In the genomic region with DNA sequence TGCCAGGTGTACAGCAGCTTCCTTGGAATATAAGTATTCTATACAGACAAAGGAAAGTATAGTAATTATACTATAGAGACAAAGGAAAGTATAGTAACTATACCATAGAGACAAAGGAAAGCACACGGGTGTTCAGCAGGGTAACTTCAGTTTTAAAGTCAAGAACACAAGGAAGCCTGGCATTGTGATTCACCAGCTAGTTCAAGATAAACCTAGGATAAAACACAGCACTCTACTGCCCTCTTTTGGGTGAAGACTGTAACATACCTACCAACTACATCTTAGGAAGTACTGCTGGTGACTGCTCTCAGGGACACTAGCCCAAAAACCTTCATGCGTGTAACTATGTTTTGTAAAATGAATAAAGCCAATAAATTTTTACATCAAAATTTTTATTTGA, we compare ENCODE assay signal across 8 mouse cellular contexts. TPM values are rescaled to one million over a fixed set of nuclear protein-coding genes. Genes with fewer than 3 reads are reported as not detected.
DNase-seq lines count a peak whose midpoint lies in the region; ATAC-seq and TF ChIP-seq lines count a peak whose summit lies in the region.

No protein-coding gene starts in this region.

- no peak for TF ChIP-seq EP300 in liver, embryonic 14.5 days (IDR thresholded peaks at IDR 0.05; ENCODE audit: low read depth)

- peak; percentile 53 for TF ChIP-seq CTCF in liver, embryonic 14.5 days (IDR thresholded peaks at IDR 0.05; ENCODE audit: low read depth)

- H3K9ac ChIP-seq in forebrain, embryonic 11.5 days (ENCODE audit: low read length) = no peak overlapping the region
- H3K9ac ChIP-seq in embryonic facial prominence, embryonic 14.5 days (ENCODE audit: low read depth, low read length) = no peak overlapping the region
- no peak overlapping the region for H3K9ac ChIP-seq in liver, embryonic 14.5 days (replicated peaks)

- WGBS in forebrain, embryonic 11.5 days = 36% methylated on average over 2 of the region's 2 CpGs
- WGBS in forebrain, embryonic 10.5 days = 34% methylated on average over 2 of the region's 2 CpGs
- 26% methylated on average over 2 of the region's 2 CpGs for WGBS in embryonic facial prominence, embryonic 14.5 days
- 12% methylated on average over 2 of the region's 2 CpGs for WGBS in liver, embryonic 14.5 days (ENCODE audit: insufficient replicate concordance)

- ATAC-seq in forebrain, embryonic 11.5 days (replicated peaks; ENCODE audit: low FRiP score) = 0 out of 2 replicates have a peak, but pooled peaks have one; percentile 21
- peak; percentile 59 for ATAC-seq in activated CD4-positive, CD25-positive, alpha-beta regulatory T cell, adult 4 months
- ATAC-seq in embryonic facial prominence, embryonic 14.5 days (ENCODE audit: low read depth) = peak; percentile 80; the same call in 1 of the 2 replicates
- no peak for ATAC-seq in liver, embryonic 14.5 days (ENCODE audit: insufficient read depth)

- no peak overlapping the region for H3K4me3 ChIP-seq in forebrain, embryonic 11.5 days (ENCODE audit: low read depth, low read length)
- no peak overlapping the region for H3K4me3 ChIP-seq in forebrain, embryonic 10.5 days
- no peak overlapping the region for H3K4me3 ChIP-seq in embryonic facial prominence, embryonic 14.5 days (ENCODE audit: low read depth, low read length)
- no peak overlapping the region for H3K4me3 ChIP-seq in liver, embryonic 14.5 days (ENCODE audit: insufficient read depth in 1 of 2, low read depth in 2 of 2, low read length in 2 of 2)

- no peak overlapping the region for H3K4me2 ChIP-seq in forebrain, embryonic 11.5 days (ENCODE audit: low read depth, low read length, severe bottlenecking)
- no peak overlapping the region for H3K4me2 ChIP-seq in embryonic facial prominence, embryonic 14.5 days (ENCODE audit: low read depth, low read length)
- no peak overlapping the region for H3K4me2 ChIP-seq in liver, embryonic 14.5 days (ENCODE audit: low read depth)

- H3K4me1 ChIP-seq in forebrain, embryonic 11.5 days (replicated peaks; ENCODE audit: control insufficient read depth, insufficient read depth, low read length) = no peaks in the 10 kb centered on the region
- H3K4me1 ChIP-seq in forebrain, embryonic 10.5 days = no peaks in the 10 kb centered on the region
- H3K4me1 ChIP-seq in embryonic facial prominence, embryonic 14.5 days (ENCODE audit: control insufficient read depth, insufficient read depth, low read length) = no peaks in the 10 kb centered on the region
- no peaks in the 10 kb centered on the region for H3K4me1 ChIP-seq in liver, embryonic 14.5 days (replicated peaks; ENCODE audit: control insufficient read depth in 2 of 2, insufficient read depth in 2 of 2, low read length in 1 of 2)

- no peak overlapping the region for H3K27ac ChIP-seq in forebrain, embryonic 11.5 days (ENCODE audit: low read depth, low read length)
- no peak overlapping the region for H3K27ac ChIP-seq in forebrain, embryonic 10.5 days
- H3K27ac ChIP-seq in embryonic facial prominence, embryonic 14.5 days (replicated peaks; ENCODE audit: low read depth, low read length) = no peak overlapping the region
- H3K27ac ChIP-seq in liver, embryonic 14.5 days = no peak overlapping the region

- H3K9me3 ChIP-seq in forebrain, embryonic 11.5 days (ENCODE audit: control insufficient read depth, low read length) = no peaks in the 10 kb centered on the region
- no peaks in the 10 kb centered on the region for H3K9me3 ChIP-seq in forebrain, embryonic 10.5 days
- no peaks in the 10 kb centered on the region for H3K9me3 ChIP-seq in embryonic facial prominence, embryonic 14.5 days (ENCODE audit: control insufficient read depth, low read length)
- no peaks in the 10 kb centered on the region for H3K9me3 ChIP-seq in liver, embryonic 14.5 days (ENCODE audit: control insufficient read depth, low read length)

- no peaks in the 10 kb centered on the region; the same call in 1 of the 2 replicates for H3K36me3 ChIP-seq in forebrain, embryonic 11.5 days (ENCODE audit: control insufficient read depth, insufficient read depth, low read length)
- H3K36me3 ChIP-seq in forebrain, embryonic 10.5 days (replicated peaks) = peaks cover 32% of the 10 kb centered on the region
- H3K36me3 ChIP-seq in embryonic facial prominence, embryonic 14.5 days (ENCODE audit: control insufficient read depth, insufficient read depth, low read length) = peaks cover 30% of the 10 kb centered on the region
- H3K36me3 ChIP-seq in liver, embryonic 14.5 days (replicated peaks; ENCODE audit: control insufficient read depth, insufficient read depth, low read depth) = peaks cover 4% of the 10 kb centered on the region; the same call in 1 of the 2 replicates

- no peaks in the 10 kb centered on the region for H3K27me3 ChIP-seq in forebrain, embryonic 11.5 days (ENCODE audit: control insufficient read depth, insufficient read depth, low read length)
- H3K27me3 ChIP-seq in forebrain, embryonic 10.5 days (ENCODE audit: poor library complexity, severe bottlenecking) = no peaks in the 10 kb centered on the region
- no peaks in the 10 kb centered on the region for H3K27me3 ChIP-seq in embryonic facial prominence, embryonic 14.5 days (replicated peaks; ENCODE audit: control insufficient read depth, insufficient read depth, low read length)
- H3K27me3 ChIP-seq in liver, embryonic 14.5 days (ENCODE audit: control insufficient read depth, insufficient read depth, low read length) = no peaks in the 10 kb centered on the region

- peak; percentile 25 for DNase-seq in forebrain, embryonic 11.5 days (ENCODE audit: low spot score)
- DNase-seq in forebrain, embryonic 10.5 days (ENCODE audit: extremely low spot score, low spot score) = no peak
- DNase-seq in 3134 (ENCODE audit: extremely low read depth, insufficient read length, low spot score) = peak; percentile 48
- peak; percentile 95 for DNase-seq in embryonic facial prominence, embryonic 14.5 days (ENCODE audit: low spot score)
- DNase-seq in hindlimb bud, embryonic 11.5 days (ENCODE audit: extremely low spot score, low read depth, low spot score) = peak; percentile 94
- DNase-seq in liver, embryonic 14.5 days (ENCODE audit: low read depth in 3 of 3, low spot score in 3 of 3) = peak in 2 of 3 experiments; percentile 37 to 50
- DNase-seq in retina, embryonic 14.5 days (ENCODE audit: low spot score) = peak; percentile 95

RNA-seq across cellular contexts. Expression of a gene that starts 14.9 kb away (rescaled TPM):
- 9.9 and 10.4 TPM in 2 replicates for polyA plus RNA-seq in forebrain, embryonic 11.5 days (2014; fragmentation: Nextera tagmentation; extraction: Ambion mirVana)
- polyA plus RNA-seq in forebrain, embryonic 10.5 days (2016; fragmentation: Nextera tagmentation; extraction: Ambion mirVana) = 9.8 and 10.3 TPM in 2 replicates
- polyA plus RNA-seq in activated CD4-positive, CD25-positive, alpha-beta regulatory T cell, adult 4 months (2017; shearing (Covaris generic)) = 10 to 100 TPM; 10.1 to 11.8 TPM
- polyA plus RNA-seq in embryonic facial prominence, embryonic 14.5 days (2014; fragmentation: Nextera tagmentation; extraction: Ambion mirVana) = 10.2 and 10.6 TPM in 2 replicates
- polyA plus RNA-seq in liver, embryonic 14.5 days (2012; rRNA removed) = 2.9 and 3.3 TPM in 2 replicates
- 3.5 and 4.1 TPM in 2 replicates for polyA plus RNA-seq in liver, embryonic 14.5 days (2014; fragmentation: Nextera tagmentation; extraction: Ambion mirVana)

RNA-seq across cellular contexts. Expression of a gene that starts 15.3 kb away (rescaled TPM):
- polyA plus RNA-seq in forebrain, embryonic 11.5 days (2014; fragmentation: Nextera tagmentation; extraction: Ambion mirVana) = 31.5 and 34.7 TPM in 2 replicates
- 20.3 and 22.0 TPM in 2 replicates for polyA plus RNA-seq in forebrain, embryonic 10.5 days (2016; fragmentation: Nextera tagmentation; extraction: Ambion mirVana)
- polyA plus RNA-seq in activated CD4-positive, CD25-positive, alpha-beta regulatory T cell, adult 4 months (2017; shearing (Covaris generic)) = 1 to 10 TPM; 8.7 to 8.8 TPM
- 10.5 and 12.9 TPM in 2 replicates for polyA plus RNA-seq in embryonic facial prominence, embryonic 14.5 days (2014; fragmentation: Nextera tagmentation; extraction: Ambion mirVana)
- 3.3 and 4.1 TPM in 2 replicates for polyA plus RNA-seq in liver, embryonic 14.5 days (2012; rRNA removed)
- polyA plus RNA-seq in liver, embryonic 14.5 days (2014; fragmentation: Nextera tagmentation; extraction: Ambion mirVana) = 2.5 and 3.8 TPM in 2 replicates

RNA-seq across cellular contexts. Expression of a gene that starts 40.2 kb away (rescaled TPM):
- not detected in 2 replicates for polyA plus RNA-seq in forebrain, embryonic 11.5 days (2014; fragmentation: Nextera tagmentation; extraction: Ambion mirVana)
- not detected in 2 replicates for polyA plus RNA-seq in forebrain, embryonic 10.5 days (2016; fragmentation: Nextera tagmentation; extraction: Ambion mirVana)
- polyA plus RNA-seq in activated CD4-positive, CD25-positive, alpha-beta regulatory T cell, adult 4 months (2017; shearing (Covaris generic)) = not detected
- polyA plus RNA-seq in embryonic facial prominence, embryonic 14.5 days (2014; fragmentation: Nextera tagmentation; extraction: Ambion mirVana) = 0.18 and 1.4 TPM in 2 replicates
- not detected in 2 replicates for polyA plus RNA-seq in liver, embryonic 14.5 days (2012; rRNA removed)
- not detected in 2 replicates for polyA plus RNA-seq in liver, embryonic 14.5 days (2014; fragmentation: Nextera tagmentation; extraction: Ambion mirVana)
